Mouse (Mus musculus) CD4-positive, CD25-positive, alpha-beta regulatory T cell (primary cell): ENCODE measurements around the gene Bfsp2. TPM values are rescaled to one million over a fixed set of nuclear protein-coding genes. Genes with fewer than 3 reads are reported as not detected.

Source experiments
- polyA plus RNA-seq: library from polyadenylated mRNA; unstranded; fragments of 100-300 nt; shearing (Covaris generic); gene quantifications from one replicate; pipeline ENCODE4 v1.2.1, GENCODE M21; 2017

The Bfsp2 gene
- 0.95 TPM for polyA plus RNA-seq

DNA sequence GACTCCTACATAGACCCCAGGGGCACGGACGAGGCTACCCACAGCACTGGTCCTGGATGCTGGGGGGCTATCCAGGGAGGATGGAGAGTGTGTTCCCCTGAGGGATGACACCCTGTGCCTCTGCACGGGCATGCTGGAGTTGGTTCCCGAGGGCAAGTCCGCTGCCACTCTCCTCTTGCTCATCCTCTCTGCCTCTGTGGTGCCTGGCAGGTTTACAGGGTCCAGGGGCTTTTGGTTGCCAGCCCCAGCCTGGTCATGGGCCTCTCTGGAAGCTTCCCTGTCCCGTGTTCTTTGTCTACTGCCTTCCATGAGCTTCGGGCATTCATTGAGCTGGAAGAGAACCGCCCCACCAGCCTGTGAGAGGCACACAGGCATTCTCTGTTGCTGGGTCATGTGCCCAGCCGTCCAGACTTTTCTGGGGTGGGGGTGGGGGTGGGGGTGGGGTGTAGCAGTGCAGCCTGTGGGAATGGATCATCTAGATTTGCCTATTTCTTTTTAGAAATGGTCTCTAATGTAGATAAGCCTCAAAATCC, at the start of gene Bfsp2:
Gene Bfsp2 (minus strand): TSS at position 377 of the 533 bp plus-strand sequence.

Other genes with a start within 250 kb of the Bfsp2 start
- 5.6 TPM for gene Trf, start 250.0 kb downstream of the Bfsp2 start, polyA plus RNA-seq
- 1.3 TPM for gene 1300017J02Rik, start 175.3 kb downstream of the Bfsp2 start, polyA plus RNA-seq
- 57.0 TPM for gene Topbp1, start 175.2 kb downstream of the Bfsp2 start, polyA plus RNA-seq
- gene Cdv3, start 114.6 kb downstream of the Bfsp2 start, polyA plus RNA-seq: 58.4 TPM